Mouse (Mus musculus) left cerebral cortex, adult 11 months (tissue): ENCODE measurements at regions not wholly inside any gene's neighbourhood (a gene's known extent, or its start where the extent isn't known, plus 50 kb on each side); places are given as distances from the start of the nearest gene placed in this dataset.

Source experiments
- DNase-seq: peaks from one replicate; pipeline ENCODE4 v3.0.0; 2022; ENCODE audit warnings: low spot score

GRCm38 (mm10) chr14:105500966-105501741 is 242.8 kb downstream of the Ndfip2 start:
- no peak for DNase-seq

- no peak for DNase-seq
Observed at GRCm38 (mm10) chr14:105499319-105499895, 241.0 kb downstream of the Ndfip2 start.

GRCm38 (mm10) chr14:105498155-105498906 is 240.0 kb downstream of the Ndfip2 start:
- DNase-seq: no peak

GRCm38 (mm10) chr14:105495161-105495560 is 236.8 kb downstream of the Ndfip2 start:
- DNase-seq: no peak

DNA sequence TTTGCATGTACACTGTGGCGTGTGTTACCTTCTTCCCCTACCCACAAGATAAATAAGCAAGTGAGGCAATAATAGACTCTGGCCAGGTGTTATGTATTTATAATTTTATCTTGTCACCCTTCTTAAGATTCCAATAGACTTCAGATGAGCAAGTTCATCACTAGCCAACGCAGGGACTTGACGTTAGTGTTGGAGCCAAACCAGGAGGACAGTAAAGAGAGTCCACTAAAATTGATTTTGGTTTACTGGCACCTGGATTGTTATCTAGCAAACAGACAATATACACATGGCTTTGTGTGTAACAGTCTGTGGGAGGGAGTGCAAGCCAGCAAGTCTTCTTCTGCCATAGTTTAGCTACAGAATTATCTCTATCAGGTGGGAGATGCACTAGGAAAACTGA is 236.0 kb downstream of the Ndfip2 start:
- DNase-seq: no peak

DNA sequence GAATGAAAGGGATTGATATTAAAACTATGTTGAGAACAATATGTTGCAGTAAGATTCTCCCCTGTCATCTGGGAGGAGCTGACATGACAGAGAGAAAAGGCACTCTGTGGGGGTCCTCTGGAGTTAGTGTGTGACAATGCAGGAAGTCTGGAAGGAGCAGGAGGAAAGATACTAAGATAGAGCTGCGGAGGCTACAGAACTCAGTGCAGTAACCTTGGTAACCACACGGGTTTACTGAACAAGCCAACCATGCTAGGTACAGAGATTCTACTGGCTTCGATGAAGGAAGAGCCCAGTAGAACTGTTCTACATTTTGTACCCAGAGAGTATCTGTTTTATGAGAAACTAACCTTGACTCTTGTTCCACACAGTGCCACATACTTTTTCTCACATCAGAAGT is 231.8 kb downstream of the Ndfip2 start:
- no peak for DNase-seq

DNA sequence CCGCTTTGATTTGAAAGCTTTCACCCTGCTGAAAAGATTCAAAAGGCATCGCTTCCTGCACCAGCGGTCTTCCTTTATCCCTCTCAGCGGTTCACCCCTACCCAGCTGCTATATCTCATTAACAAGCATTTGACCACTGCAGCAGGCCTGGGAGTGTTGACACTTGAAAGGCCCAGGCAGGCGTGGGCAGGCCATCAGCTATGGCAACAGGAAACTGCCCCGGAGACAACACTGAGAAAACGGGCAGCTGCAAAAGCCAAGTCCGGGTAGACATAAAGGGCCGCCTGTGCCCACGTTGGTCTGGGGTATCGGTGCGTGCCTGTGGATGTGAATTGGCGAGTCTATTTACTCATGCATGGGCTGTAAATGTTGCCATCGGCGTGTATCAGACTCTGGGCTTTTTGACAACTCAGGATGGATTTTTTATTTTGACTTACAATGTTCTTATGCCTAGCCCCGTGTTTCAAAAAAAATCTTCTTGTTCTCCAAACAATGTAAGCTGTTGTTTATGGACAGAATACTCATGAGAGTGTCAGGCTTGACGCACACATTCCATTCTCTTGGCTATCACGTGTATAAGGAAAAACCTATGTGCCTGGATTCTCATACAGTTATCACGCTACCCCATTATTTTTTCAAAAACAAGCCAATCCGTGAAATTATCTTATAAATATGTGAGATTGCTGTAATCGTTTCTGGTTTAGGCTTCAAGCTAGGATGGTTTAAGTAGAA is 225.1 kb downstream of the Ndfip2 start:
- no peak for DNase-seq

DNA sequence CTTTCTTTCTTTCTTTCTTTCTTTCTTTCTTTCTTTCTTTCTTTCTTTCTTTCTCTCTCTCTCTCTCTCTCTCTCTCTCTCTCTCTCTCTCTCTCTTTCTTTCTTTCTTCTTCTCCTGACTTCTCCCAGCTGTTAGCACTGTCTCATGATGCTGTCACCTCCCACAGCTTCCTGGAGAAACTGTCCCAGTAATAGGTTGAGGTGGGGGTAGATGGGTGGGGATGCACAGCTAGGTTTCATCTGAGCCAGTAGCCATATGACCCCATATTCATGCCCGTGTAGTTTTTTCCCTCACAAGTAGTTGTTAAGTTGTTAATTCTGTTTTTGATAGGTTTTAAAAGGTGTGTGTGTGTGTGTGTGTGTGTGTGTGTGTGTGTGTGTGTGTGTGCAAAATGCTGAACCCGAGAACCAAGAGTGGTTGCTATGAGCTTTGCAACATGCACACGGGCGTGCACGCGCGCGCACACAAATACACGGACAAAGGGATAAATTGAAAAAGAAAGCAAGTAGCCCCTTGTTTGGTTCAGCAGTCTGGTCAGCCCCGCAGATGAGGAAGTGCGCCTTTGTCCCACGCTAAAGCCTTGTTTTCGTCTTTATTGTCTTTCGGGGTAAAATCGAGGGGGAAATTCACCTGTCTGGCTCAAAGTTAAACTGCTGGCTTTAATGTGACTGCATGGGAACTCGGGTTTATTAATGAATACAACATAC is 224.4 kb downstream of the Ndfip2 start:
- no peak for DNase-seq

DNA sequence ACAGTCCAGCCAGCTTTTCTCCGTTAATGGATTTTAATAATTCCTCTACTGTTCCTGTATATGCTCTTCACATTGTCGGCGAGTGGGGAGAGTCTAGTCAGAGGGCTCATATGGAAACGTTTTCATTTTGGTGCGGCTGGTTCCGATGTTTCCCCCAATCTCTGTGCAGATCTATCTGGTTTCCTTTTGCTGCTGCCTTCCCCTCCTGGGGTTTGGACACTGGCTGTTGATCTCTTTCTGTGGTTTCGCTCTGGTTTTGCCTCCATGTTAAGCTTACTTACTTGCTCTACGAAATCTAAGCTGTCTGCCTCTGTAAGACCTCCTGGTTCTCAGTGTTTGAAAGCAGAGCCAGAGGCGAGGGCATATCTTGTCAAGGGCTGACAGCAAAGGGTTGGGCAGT is 221.7 kb downstream of the Ndfip2 start:
- no peak for DNase-seq

DNA sequence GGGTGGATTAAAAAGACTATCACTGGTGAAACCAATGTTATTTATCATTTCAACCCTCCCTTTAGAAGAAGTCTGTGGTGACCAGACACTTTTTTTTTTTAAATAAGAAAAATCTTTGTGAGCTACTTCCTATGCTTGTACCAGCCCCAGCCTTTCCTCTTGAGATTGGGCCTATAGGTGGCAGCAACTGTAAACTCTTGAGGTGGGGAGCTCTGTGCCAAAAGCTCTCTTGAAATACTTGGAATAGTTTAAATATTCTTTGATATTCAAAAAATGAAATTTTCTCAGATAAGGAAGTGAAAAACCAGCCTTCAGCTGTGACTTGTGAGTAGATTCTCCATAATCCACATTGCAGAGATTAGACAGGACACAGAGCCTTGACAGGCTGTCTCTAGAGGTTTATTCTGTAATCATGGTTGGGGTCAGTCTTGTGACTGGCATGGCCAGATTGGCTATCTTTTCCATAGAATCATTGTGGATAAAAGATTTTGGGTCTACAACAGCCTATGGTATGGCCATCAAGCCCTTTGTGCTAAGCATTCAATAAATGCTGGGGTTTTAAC is 216.7 kb downstream of the Ndfip2 start:
- no peak for DNase-seq

GRCm38 (mm10) chr14:105448919-105449458 is 190.6 kb downstream of the Ndfip2 start:
- no peak for DNase-seq

DNA sequence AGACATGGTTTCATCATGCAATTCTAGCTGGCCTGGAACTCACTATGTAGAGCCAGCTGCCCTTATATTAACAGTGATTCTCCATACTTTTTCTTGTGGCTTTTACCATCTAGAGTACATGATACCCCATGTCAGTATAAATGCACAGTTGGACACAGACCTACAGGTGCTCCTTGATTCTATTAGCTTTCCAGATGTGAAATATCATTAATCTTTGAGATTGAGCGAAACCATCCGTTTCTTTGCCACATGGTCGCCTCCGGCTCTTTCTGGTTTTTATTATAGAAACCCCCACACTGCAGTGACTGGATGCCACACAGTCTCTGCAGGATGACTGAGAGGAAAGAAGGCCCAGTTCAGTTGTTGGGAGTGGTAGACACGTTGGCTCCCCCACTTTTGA is 188.7 kb downstream of the Ndfip2 start:
- no peak for DNase-seq

- no peak for DNase-seq
Observed at GRCm38 (mm10) chr14:105435343-105435742, 177.0 kb downstream of the Ndfip2 start.

GRCm38 (mm10) chr14:105433456-105433855 is 175.1 kb downstream of the Ndfip2 start:
- no peak for DNase-seq

- no peak for DNase-seq
Observed at GRCm38 (mm10) chr14:105432670-105433069, 174.3 kb downstream of the Ndfip2 start.

DNA sequence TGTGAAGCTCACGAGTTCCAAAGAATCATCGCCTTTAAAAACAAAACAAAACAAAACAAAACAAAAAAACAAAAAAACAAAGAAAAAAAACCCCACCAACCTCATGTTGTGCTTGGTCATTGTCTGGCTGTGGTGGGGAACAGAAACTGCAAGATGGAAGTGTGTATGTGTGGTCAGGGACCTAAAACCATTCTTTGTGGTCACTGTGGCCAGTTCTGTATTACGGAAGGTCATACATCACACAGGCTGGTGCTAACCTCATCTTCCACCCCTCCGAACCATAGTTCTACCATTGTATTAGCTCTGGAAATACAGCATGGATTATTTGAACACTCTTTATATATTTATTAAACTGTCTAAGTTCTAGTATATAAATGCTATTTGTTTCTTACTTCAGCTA is 173.2 kb downstream of the Ndfip2 start:
- no peak for DNase-seq

DNA sequence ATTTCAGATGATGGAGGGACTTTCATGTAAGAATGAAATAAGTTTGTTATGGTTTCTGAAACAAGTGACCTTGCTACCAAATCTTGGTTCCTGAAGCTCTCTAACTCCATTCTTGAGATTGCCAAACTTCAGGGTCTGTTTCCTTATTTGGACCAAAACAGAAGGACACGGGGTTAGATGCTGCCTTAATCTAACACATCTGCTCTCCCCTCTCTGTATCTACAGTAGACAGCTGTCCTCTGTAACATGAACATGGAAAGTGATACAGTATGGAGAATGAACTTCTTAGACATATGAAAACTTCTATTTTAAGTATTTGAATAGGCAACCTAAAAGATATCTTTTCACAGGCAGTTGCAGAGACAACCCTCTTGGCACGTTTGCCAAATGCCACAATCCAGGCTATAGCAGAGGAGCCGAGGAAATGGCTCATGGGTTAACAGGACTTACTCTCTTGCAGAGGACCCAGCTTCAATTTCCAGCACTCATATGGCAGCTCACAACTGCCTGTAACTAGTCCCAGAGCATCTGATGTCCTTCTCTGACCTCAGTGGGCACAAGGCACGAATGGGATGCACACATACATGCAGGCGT is 171.4 kb downstream of the Ndfip2 start:
- no peak for DNase-seq

- no peak for DNase-seq
Observed at GRCm38 (mm10) chr14:105427474-105427901, 169.1 kb downstream of the Ndfip2 start.

- no peak for DNase-seq
Observed at GRCm38 (mm10) chr14:105426597-105427334, 168.4 kb downstream of the Ndfip2 start.

DNA sequence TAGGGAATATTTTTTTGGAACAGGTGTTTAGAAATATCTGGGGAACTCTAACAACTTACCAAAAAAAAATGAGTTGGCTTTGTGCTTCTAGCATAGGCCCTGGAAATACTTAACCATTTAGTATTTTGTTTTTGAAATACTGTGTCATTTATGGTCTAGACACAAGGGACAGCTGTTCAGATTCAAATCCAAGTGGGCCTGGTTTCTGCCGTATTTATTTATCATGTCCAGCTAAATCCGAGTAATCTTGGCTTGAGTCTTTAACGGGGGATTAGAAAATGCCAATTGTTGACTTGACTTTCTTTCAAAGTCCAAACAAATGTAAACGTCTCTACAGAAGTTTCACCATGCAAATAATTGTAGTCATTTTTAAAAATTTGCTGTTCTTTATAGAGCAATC is 159.6 kb downstream of the Ndfip2 start:
- no peak for DNase-seq
